Mouse (Mus musculus): ENCODE results near the gene Rars2. TPM values are rescaled to one million over a fixed set of nuclear protein-coding genes. Genes with fewer than 3 reads are reported as not detected.

Rars2 gene
- polyA plus RNA-seq, 1 experiment from 2014 or later: 59.8 TPM

- H3K4me3 ChIP-seq: no peak overlapping the region
- no peaks in the 10 kb centered on the region for H3K9me3 ChIP-seq
- no peaks in the 10 kb centered on the region for H3K4me1 ChIP-seq
- 93% methylated on average over 11 of the region's 11 CpGs for WGBS
- no peak overlapping the region for H3K9ac ChIP-seq
- no peaks in the 10 kb centered on the region for H3K36me3 ChIP-seq
- no peak for ATAC-seq (ENCODE audit: insufficient number of reproducible peaks, low FRiP score, low TSS enrichment, low read depth)
- H3K27me3 ChIP-seq: no peaks in the 10 kb centered on the region
- H3K4me2 ChIP-seq: no peak overlapping the region
- H3K27ac ChIP-seq: no peak overlapping the region
These were observed 87.5 kb downstream of the Rars2 start for GRCm38 (mm10) chr4:34702231-34702630.

- Histone ChIP-seq H3K4me3 (no peak overlapping the region), H3K27me3 (no peaks in the 10 kb centered on the region), H3K9me3 (no peaks in the 10 kb centered on the region), H3K36me3 (no peaks in the 10 kb centered on the region), H3K27ac (no peak overlapping the region), H3K4me2 (no peak overlapping the region), H3K4me1 (no peaks in the 10 kb centered on the region), H3K9ac (no peak overlapping the region)
- WGBS: 64% methylated on average over 4 of the region's 4 CpGs
- ATAC-seq (ENCODE audit: insufficient number of reproducible peaks, low FRiP score, low TSS enrichment, low read depth): no peak
These were observed 88.3 kb downstream of the Rars2 start for GRCm38 (mm10) chr4:34703029-34703428.

GRCm38 (mm10) chr4:34707248-34707647 is 92.5 kb downstream of the Rars2 start:
- Histone ChIP-seq H3K27me3 (no peaks in the 10 kb centered on the region), H3K4me1 (no peaks in the 10 kb centered on the region), H3K27ac (no peak overlapping the region), H3K4me2 (no peak overlapping the region), H3K9me3 (no peaks in the 10 kb centered on the region), H3K9ac (no peak overlapping the region), H3K4me3 (no peak overlapping the region), H3K36me3 (no peaks in the 10 kb centered on the region)
- WGBS: 77% methylated on average over 3 of the region's 3 CpGs
- no peak for ATAC-seq (ENCODE audit: insufficient number of reproducible peaks, low FRiP score, low TSS enrichment, low read depth)

GRCm38 (mm10) chr4:34708127-34708526 is 93.4 kb downstream of the Rars2 start:
- H3K36me3 ChIP-seq: no peaks in the 10 kb centered on the region
- H3K4me3 ChIP-seq: no peak overlapping the region
- no peak overlapping the region for H3K4me2 ChIP-seq
- H3K9ac ChIP-seq: no peak overlapping the region
- no peaks in the 10 kb centered on the region for H3K4me1 ChIP-seq
- H3K27me3 ChIP-seq: no peaks in the 10 kb centered on the region
- ATAC-seq (ENCODE audit: insufficient number of reproducible peaks, low FRiP score, low TSS enrichment, low read depth): no peak
- H3K9me3 ChIP-seq: no peaks in the 10 kb centered on the region
- 72% methylated on average over 3 of the region's 3 CpGs for WGBS
- H3K27ac ChIP-seq: no peak overlapping the region

Other genes with a start within 250 kb of the Rars2 start
- gene Akirin2, start 64.0 kb upstream of the Rars2 start, polyA plus RNA-seq (2015; fragmentation: Nextera tagmentation; extraction: Ambion mirVana): 41.5 and 48.7 TPM in 2 replicates
- 73.2 and 78.8 TPM in 2 replicates for gene Orc3, start within 50 bp of the Rars2 start, polyA plus RNA-seq (2015; fragmentation: Nextera tagmentation; extraction: Ambion mirVana)
- gene Slc35a1, start 72.5 kb downstream of the Rars2 start, polyA plus RNA-seq (2015; fragmentation: Nextera tagmentation; extraction: Ambion mirVana): 46.0 and 48.4 TPM in 2 replicates
- not detected in 2 replicates for gene Cfap206, start 115.2 kb downstream of the Rars2 start, polyA plus RNA-seq (2015; fragmentation: Nextera tagmentation; extraction: Ambion mirVana)
- not detected in 2 replicates for gene Gm136, start 141.3 kb downstream of the Rars2 start, polyA plus RNA-seq (2015; fragmentation: Nextera tagmentation; extraction: Ambion mirVana)
- 40.7 and 41.1 TPM in 2 replicates for gene Smim8, start 163.5 kb downstream of the Rars2 start, polyA plus RNA-seq (2015; fragmentation: Nextera tagmentation; extraction: Ambion mirVana)

Data from limb, embryonic 15.5 days (tissue).